Mouse (Mus musculus) lung, adult 10 weeks (tissue): ENCODE results near the gene Mfap4. TPM values are rescaled to one million over a fixed set of nuclear protein-coding genes. Genes with fewer than 3 reads are reported as not detected.

Source experiments
- polyA plus RNA-seq: library from polyadenylated mRNA; stranded (reverse); fragments of 350-450 nt; fragmentation: Illumina TruSeq; extraction: RNeasy Lipid Tissue Mini Kit (QIAGEN cat#74804); gene quantifications from one replicate; pipeline ENCODE4 v1.2.3, GENCODE M21; 2014; ENCODE audit warnings: low read depth, low replicate concordance; ENCODE audit not compliant: insufficient read depth

The Mfap4 gene
- polyA plus RNA-seq = 308 TPM

GRCm38 (mm10) chr11:61484613-61485540, at the start of gene Mfap4:
Gene Mfap4 (plus strand): TSS chr11:61485431.

GRCm38 (mm10) chr11:61494129-61494997, 9.1 kb downstream of the Mfap4 start, which contains the start of gene Mapk7:
Gene Mapk7 (minus strand): TSS chr11:61494406.

DNA sequence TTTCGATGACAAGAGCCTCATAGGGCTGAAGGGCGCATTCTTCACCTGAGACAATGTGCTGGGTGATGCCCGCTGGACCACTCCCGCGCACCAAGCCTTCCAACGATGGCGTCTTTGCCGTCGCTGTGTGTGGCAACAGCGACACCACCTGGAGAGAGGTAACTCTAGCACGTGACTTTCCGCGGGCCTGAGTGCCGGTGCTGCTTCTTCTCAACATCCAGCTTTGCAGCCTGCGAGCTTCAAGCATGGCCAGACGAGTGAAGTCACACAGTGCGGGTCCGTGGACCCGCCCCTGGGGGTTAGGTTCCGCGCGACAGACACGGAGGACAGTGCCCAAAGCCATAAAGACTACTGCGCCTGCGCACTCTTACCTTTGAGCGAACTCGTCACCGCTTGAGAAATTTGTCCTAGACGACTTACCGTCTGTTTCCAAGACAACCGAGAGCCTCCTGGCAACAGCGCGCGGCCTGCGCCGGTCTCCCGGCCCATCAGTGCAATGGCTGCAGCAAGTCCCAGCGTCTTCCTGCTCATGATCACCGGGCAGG, 19.6 kb downstream of the Mfap4 start, which contains the start of gene B9d1:
Gene B9d1, plus strand, starts transcription at position 432 of the 545 bp plus-strand sequence.

Other genes with a start within 250 kb of the Mfap4 start
- 51.0 TPM for gene Aldh3a2, start 218.0 kb upstream of the Mfap4 start, polyA plus RNA-seq
- 0.24 TPM for gene Slc47a2, start 142.6 kb upstream of the Mfap4 start, polyA plus RNA-seq
- gene Slc47a1, start 107.1 kb upstream of the Mfap4 start, polyA plus RNA-seq = 1.9 TPM
- gene Rnf112, start 31.3 kb upstream of the Mfap4 start, polyA plus RNA-seq = 0.14 TPM
- 10.6 TPM for gene Mapk7, start 9.0 kb downstream of the Mfap4 start, polyA plus RNA-seq
- 26.6 TPM for gene B9d1, start 19.7 kb downstream of the Mfap4 start, polyA plus RNA-seq
- gene Epn2, start 94.3 kb downstream of the Mfap4 start, polyA plus RNA-seq = 35.6 TPM
- gene Grap, start 167.8 kb downstream of the Mfap4 start, polyA plus RNA-seq = 96.8 TPM
- 1.1 TPM for gene Fam83g, start 198.7 kb downstream of the Mfap4 start, polyA plus RNA-seq
- not detected for gene Slc5a10, start 235.4 kb downstream of the Mfap4 start, polyA plus RNA-seq